Mouse (Mus musculus): ENCODE data around the gene Hsd11b1. TPM values are rescaled to one million over a fixed set of nuclear protein-coding genes. Genes with fewer than 3 reads are reported as not detected.
"Not testable (repeated sequence)": the region's sequence is repeated elsewhere in the genome, so short reads cannot be mapped to it uniquely, and the experiment has no call there.

Hsd11b1 gene
- 1 to 10 TPM; 3.7 to 3.9 TPM for total RNA-seq (2021)
- long read RNA-seq, experiment 1, transcript Hsd11b1-201 (6 exons, 1,623 nt): major isoform, 5 of 7 reads
- long read RNA-seq, experiment 1, partial matches to known transcripts: 1 of 7 reads
- long read RNA-seq, experiment 1, other reads (novel, unspliced or antisense): 0 of 7 reads
- long read RNA-seq, experiment 2, transcript Hsd11b1-201 (6 exons, 1,623 nt): major isoform, 7 of 9 reads
- long read RNA-seq, experiment 2, partial matches to known transcripts: 0 of 9 reads
- long read RNA-seq, experiment 2, other reads (novel, unspliced or antisense): 2 of 9 reads

GRCm38 (mm10) chr1:193263955-193264598 is at the start of gene Hsd11b1:
Hsd11b1 (minus strand) TSS chr1:193264075.
- DNase-seq (ENCODE audit: low spot score in 2 of 2): no peak

- no peak for DNase-seq (ENCODE audit: low spot score in 2 of 2)
Measured at GRCm38 (mm10) chr1:193311596-193311995, 47.7 kb upstream of the Hsd11b1 start.

GRCm38 (mm10) chr1:193310519-193311085 is 46.7 kb upstream of the Hsd11b1 start:
- DNase-seq (ENCODE audit: low spot score in 2 of 2): no peak

GRCm38 (mm10) chr1:193309785-193310518 is 46.1 kb upstream of the Hsd11b1 start:
- DNase-seq (ENCODE audit: low spot score in 2 of 2): no peak

GRCm38 (mm10) chr1:193306832-193307231 is 43.0 kb upstream of the Hsd11b1 start:
- DNase-seq (ENCODE audit: low spot score in 2 of 2): no peak

GRCm38 (mm10) chr1:193305386-193305785 is 41.5 kb upstream of the Hsd11b1 start:
- DNase-seq (ENCODE audit: low spot score in 2 of 2): no peak

- no peak for DNase-seq (ENCODE audit: low spot score in 2 of 2)
Measured at GRCm38 (mm10) chr1:193303096-193303495, 39.2 kb upstream of the Hsd11b1 start.

- DNase-seq (ENCODE audit: low spot score in 2 of 2): no peak
Measured at GRCm38 (mm10) chr1:193302093-193302405, 38.2 kb upstream of the Hsd11b1 start.

GRCm38 (mm10) chr1:193301216-193302092 is 37.6 kb upstream of the Hsd11b1 start:
- no peak for DNase-seq (ENCODE audit: low spot score in 2 of 2)

GRCm38 (mm10) chr1:193299995-193300394 is 36.1 kb upstream of the Hsd11b1 start:
- DNase-seq (ENCODE audit: low spot score in 2 of 2): no peak

- no peak for DNase-seq (ENCODE audit: low spot score in 2 of 2)
Measured at GRCm38 (mm10) chr1:193298141-193298765, 34.4 kb upstream of the Hsd11b1 start.

GRCm38 (mm10) chr1:193295920-193296319 is 32.0 kb upstream of the Hsd11b1 start:
- no peak for DNase-seq (ENCODE audit: low spot score in 2 of 2)

- DNase-seq (ENCODE audit: low spot score in 2 of 2): no peak
Measured at GRCm38 (mm10) chr1:193293926-193294325, 30.1 kb upstream of the Hsd11b1 start.

- DNase-seq (ENCODE audit: low spot score in 2 of 2): no peak
Measured at GRCm38 (mm10) chr1:193293039-193293438, 29.2 kb upstream of the Hsd11b1 start.

GRCm38 (mm10) chr1:193290686-193291085 is 26.8 kb upstream of the Hsd11b1 start:
- DNase-seq (ENCODE audit: low spot score in 2 of 2): no peak

- DNase-seq (ENCODE audit: low spot score in 2 of 2): no peak
Measured at GRCm38 (mm10) chr1:193289914-193290313, 26.0 kb upstream of the Hsd11b1 start.

- no peak for DNase-seq (ENCODE audit: low spot score in 2 of 2)
Measured at GRCm38 (mm10) chr1:193289076-193289475, 25.2 kb upstream of the Hsd11b1 start.

- no peak for DNase-seq (ENCODE audit: low spot score in 2 of 2)
Measured at GRCm38 (mm10) chr1:193287578-193287977, 23.7 kb upstream of the Hsd11b1 start.

GRCm38 (mm10) chr1:193285766-193286325 is 22.0 kb upstream of the Hsd11b1 start:
- not testable (repeated sequence) for DNase-seq (ENCODE audit: low spot score in 2 of 2)

- no peak for DNase-seq (ENCODE audit: low spot score in 2 of 2)
Measured at GRCm38 (mm10) chr1:193284228-193284779, 20.4 kb upstream of the Hsd11b1 start.

Measured in gastrocnemius, postnatal 4 days (tissue).